Mouse (Mus musculus): ENCODE data around the gene Gm20696. TPM values are rescaled to one million over a fixed set of nuclear protein-coding genes. Genes with fewer than 3 reads are reported as not detected.

Gm20696 gene
- total and polyA plus RNA-seq, 3 experiments, result 0.59 TPM; not detected in 2

GRCm38 (mm10) chr6:99692916-99693841 is 26.6 kb upstream of the Gm20696 start:
- Histone ChIP-seq H3K9me3 (replicated peaks; ENCODE audit: low read length) (peaks cover 8% of the 10 kb centered on the region), H3K27ac (ENCODE audit: insufficient read depth, low read depth) (no peak overlapping the region), H3K4me2 (ENCODE audit: insufficient read depth, low read depth, poor library complexity, severe bottlenecking) (no peak overlapping the region), H3K27me3 (replicated peaks) (no peaks in the 10 kb centered on the region), H3K36me3 (replicated peaks in 1 of 2; ENCODE audit: control insufficient read depth in 1 of 2, insufficient read depth in 1 of 2, low read length in 1 of 2) (no peaks in the 10 kb centered on the region), H3K79me2 (replicated peaks; ENCODE audit: control insufficient read depth, extremely low read depth, insufficient read depth, poor library complexity, severe bottlenecking) (no peaks in the 10 kb centered on the region), H3K4me3 (replicated peaks in 1 of 3; ENCODE audit: low read depth in 2 of 3, low read length in 2 of 3, poor library complexity in 1 of 3) (no peak overlapping the region), H3K4me1 (ENCODE audit: control insufficient read depth in 1 of 2, insufficient read depth in 2 of 2) (no peaks in the 10 kb centered on the region), H3K9ac (ENCODE audit: insufficient read depth, low read depth) (no peak overlapping the region)
- dilution Hi-C loops (cut with MboI; ENCODE audit: extremely low pct_ligation_motif_present, extremely low pct_unique_long_range_greater_than_20kb, low sequenced_read_pairs) (no loop called here), in situ Hi-C loops (cut with MboI; ENCODE audit: low pct_ligation_motif_present, low pct_unique_long_range_greater_than_20kb, low sequenced_read_pairs) (no loop called here)
- no peak for DNase-seq (ENCODE audit: extremely low read depth)
- TF ChIP-seq UBTF (IDR thresholded peaks at IDR 0.05; ENCODE audit: low read depth, low read length) (no peak), MAX (IDR thresholded peaks at IDR 0.05; ENCODE audit: low read length) (no peak), ZC3H11A (IDR thresholded peaks at IDR 0.05; ENCODE audit: low read depth, low read length) (no peak), TBP (conservative IDR thresholded peaks at IDR 0.05; ENCODE audit: low read depth, low read length) (no peak), E2F4 (IDR thresholded peaks at IDR 0.05; ENCODE audit: insufficient replicate concordance, low read depth, low read length) (no peak), SIN3A (IDR thresholded peaks at IDR 0.05; ENCODE audit: low read length) (no peak), POLR2AphosphoS2 (IDR thresholded peaks at IDR 0.05; ENCODE audit: low read depth, low read length) (no peak), EP300 (IDR thresholded peaks at IDR 0.05; ENCODE audit: low read length) (no peak), ETS1 (conservative IDR thresholded peaks at IDR 0.05; ENCODE audit: low read depth, low read length) (no peak), MAFK (IDR thresholded peaks at IDR 0.05; ENCODE audit: insufficient replicate concordance, low read length) (no peak), TCF12 (IDR thresholded peaks at IDR 0.05; ENCODE audit: low read depth, low read length) (no peak), USF1 (IDR thresholded peaks at IDR 0.05; ENCODE audit: low read depth, low read length) (no peak), CHD1 (IDR thresholded peaks at IDR 0.05; ENCODE audit: low read depth, low read length) (no peak), HCFC1 (IDR thresholded peaks at IDR 0.05; ENCODE audit: low read depth, low read length) (no peak), NELFE (IDR thresholded peaks at IDR 0.05; ENCODE audit: low read depth, low read length) (no peak)

GRCm38 (mm10) chr6:99692206-99692915 is 25.8 kb upstream of the Gm20696 start, which contains the start of gene Gpr27:
Gpr27 (plus strand) TSS chr6:99692679.
- no peak within 1 kb of the TSS for H3K9ac ChIP-seq (ENCODE audit: insufficient read depth, low read depth)
- peaks cover 8% of the 10 kb centered on the region for H3K9me3 ChIP-seq (replicated peaks; ENCODE audit: low read length)
- in situ Hi-C loops (cut with MboI; ENCODE audit: low pct_ligation_motif_present, low pct_unique_long_range_greater_than_20kb, low sequenced_read_pairs), result no loop called here
- H3K36me3 ChIP-seq (replicated peaks in 1 of 2; ENCODE audit: control insufficient read depth in 1 of 2, insufficient read depth in 1 of 2, low read length in 1 of 2), result no peaks in the 10 kb centered on the region
- no peaks in the 10 kb centered on the region for H3K27me3 ChIP-seq (replicated peaks)
- H3K4me2 ChIP-seq (ENCODE audit: insufficient read depth, low read depth, poor library complexity, severe bottlenecking), result no peak within 1 kb of the TSS
- H3K79me2 ChIP-seq (replicated peaks; ENCODE audit: control insufficient read depth, extremely low read depth, insufficient read depth, poor library complexity, severe bottlenecking), result no peaks in the 10 kb centered on the region
- no peaks in the 10 kb centered on the region for H3K4me1 ChIP-seq (ENCODE audit: control insufficient read depth in 1 of 2, insufficient read depth in 2 of 2)
- TF ChIP-seq ETS1 (conservative IDR thresholded peaks at IDR 0.05; ENCODE audit: low read depth, low read length), result no peak
- no peak for TF ChIP-seq MAZ (IDR thresholded peaks at IDR 0.05; ENCODE audit: low read depth, low read length)
- TF ChIP-seq CHD1 (IDR thresholded peaks at IDR 0.05; ENCODE audit: low read depth, low read length), result no peak
- TF ChIP-seq MYC (IDR thresholded peaks at IDR 0.05; ENCODE audit: low read depth, low read length), result no peak
- no peak for TF ChIP-seq UBTF (IDR thresholded peaks at IDR 0.05; ENCODE audit: low read depth, low read length)
- TF ChIP-seq GABPA (IDR thresholded peaks at IDR 0.05; ENCODE audit: insufficient replicate concordance, low read depth, low read length), result no peak
- no peak for TF ChIP-seq MAX (IDR thresholded peaks at IDR 0.05; ENCODE audit: low read length)
- no peak within 1 kb of the TSS for H3K4me3 ChIP-seq (replicated peaks in 1 of 3; ENCODE audit: low read depth in 2 of 3, low read length in 2 of 3, poor library complexity in 1 of 3)
- H3K27ac ChIP-seq (ENCODE audit: insufficient read depth, low read depth), result no peak within 1 kb of the TSS
- no peak for DNase-seq (ENCODE audit: extremely low read depth)
- dilution Hi-C loops (cut with MboI; ENCODE audit: extremely low pct_ligation_motif_present, extremely low pct_unique_long_range_greater_than_20kb, low sequenced_read_pairs), result no loop called here
